Mouse (Mus musculus) liver, embryonic 14.5 days (tissue): ENCODE measurements around the gene Arl15.

Experiments
- CTCF ChIP-seq: IDR thresholded peaks from 2 replicates; pipeline ENCODE4 v1.5.1; 2016; ENCODE audit warnings: antibody characterized with exemption, low read depth, control low read depth
- EP300 ChIP-seq: IDR thresholded peaks from 2 replicates; pipeline ENCODE4 v1.6.1; 2016; ENCODE audit warnings: antibody characterized with exemption, low read depth

DNA sequence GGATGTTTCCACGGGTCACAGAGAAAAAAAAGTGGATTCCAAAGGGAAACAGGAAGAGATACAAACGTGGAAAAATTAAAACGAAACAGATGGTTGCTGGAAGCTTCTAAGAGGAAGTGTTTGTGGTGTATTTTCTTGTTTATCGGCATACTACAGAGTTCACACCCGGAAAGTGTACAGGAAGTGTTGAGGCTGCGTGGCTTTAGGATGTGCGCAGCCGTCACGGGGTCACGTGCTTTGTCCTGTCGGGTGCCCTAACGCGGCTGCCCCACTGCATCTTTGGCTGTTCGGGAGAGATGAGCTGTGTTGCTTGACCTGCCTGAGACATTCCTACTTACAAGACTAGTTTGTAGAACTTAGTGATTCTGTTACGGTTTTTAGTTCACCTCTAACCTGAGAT is 76.1 kb downstream of the Arl15 start:
- TF ChIP-seq CTCF = no peak
- TF ChIP-seq EP300 = no peak
